Mouse (Mus musculus) intestine, postnatal 0 days (tissue): ENCODE measurements around the gene Msrb1. TPM values are rescaled to one million over a fixed set of nuclear protein-coding genes. Genes with fewer than 3 reads are reported as not detected.

Experiments
- ATAC-seq: fragments of 200-750 bp; cut with Nextera tagmentation; 2 replicates; pipeline ENCODE4 v1.8.0; 2017; ENCODE audit warnings: mild to moderate bottlenecking, moderate TSS enrichment, moderate library complexity
- H3K27ac ChIP-seq: fragments of 300-500 bp; sonication (generic); 2 replicates; pipeline ENCODE4 v1.5.1; 2014; ENCODE audit warnings: mild to moderate bottlenecking, low read depth, low read length, moderate library complexity
- H3K27me3 ChIP-seq: fragments of 300-500 bp; sonication (generic); replicated peaks from 2 replicates; pipeline ENCODE4 v1.6.1; 2014; ENCODE audit warnings: low read length, mixed read lengths; ENCODE audit not compliant: control insufficient read depth, insufficient read depth
- H3K36me3 ChIP-seq: fragments of 300-500 bp; sonication (generic); 2 replicates; pipeline ENCODE4 v1.6.1; 2014; ENCODE audit warnings: mild to moderate bottlenecking, moderate library complexity; ENCODE audit not compliant: control insufficient read depth, insufficient read depth
- H3K4me1 ChIP-seq: fragments of 300-500 bp; sonication (generic); replicated peaks from 2 replicates; pipeline ENCODE4 v1.6.1; 2014; ENCODE audit warnings: antibody characterized with exemption, low read length, mixed read lengths; ENCODE audit not compliant: control insufficient read depth, insufficient read depth
- H3K4me2 ChIP-seq: fragments of 300-500 bp; sonication (generic); replicated peaks from 2 replicates; pipeline ENCODE4 v1.6.1; 2014; ENCODE audit warnings: low read depth, mild to moderate bottlenecking, moderate library complexity
- H3K4me3 ChIP-seq: fragments of 300-500 bp; sonication (generic); 2 replicates; pipeline ENCODE4 v1.5.1; 2014; ENCODE audit warnings: low read depth, low read length
- H3K9ac ChIP-seq: fragments of 300-500 bp; sonication (generic); 2 replicates; pipeline ENCODE4 v1.6.1; 2014; ENCODE audit warnings: mild to moderate bottlenecking, low read depth, low read length
- H3K9me3 ChIP-seq: fragments of 300-500 bp; sonication (generic); 2 replicates; pipeline ENCODE4 v1.6.1; 2016; ENCODE audit warnings: mixed run types; ENCODE audit not compliant: control insufficient read depth
- CTCF ChIP-seq: sonication (generic); IDR thresholded peaks from 2 replicates; pipeline ENCODE4 v1.5.1; 2016; ENCODE audit warnings: low read depth, mild to moderate bottlenecking, control low read depth, antibody characterized with exemption, moderate library complexity
- WGBS: fragments of 180-500 bp; shearing (Covaris S2); extraction: QIAGEN DNeasy Blood & Tissue Kit; methylation state at CpG from one replicate; pipeline ENCODE4 v1.1.7; 2014; 5-methylcytosine and 5-hydroxymethylcytosine counted together
- polyA plus RNA-seq: library from polyadenylated mRNA; unstranded; fragments of >200 nt; fragmentation: Nextera tagmentation; extraction: Ambion mirVana; gene quantifications from 2 replicates; pipeline ENCODE4 v1.2.1, GENCODE M21; 2015

Gene Msrb1
- polyA plus RNA-seq, 1 experiment from 2014 or later: 47.4 TPM

DNA sequence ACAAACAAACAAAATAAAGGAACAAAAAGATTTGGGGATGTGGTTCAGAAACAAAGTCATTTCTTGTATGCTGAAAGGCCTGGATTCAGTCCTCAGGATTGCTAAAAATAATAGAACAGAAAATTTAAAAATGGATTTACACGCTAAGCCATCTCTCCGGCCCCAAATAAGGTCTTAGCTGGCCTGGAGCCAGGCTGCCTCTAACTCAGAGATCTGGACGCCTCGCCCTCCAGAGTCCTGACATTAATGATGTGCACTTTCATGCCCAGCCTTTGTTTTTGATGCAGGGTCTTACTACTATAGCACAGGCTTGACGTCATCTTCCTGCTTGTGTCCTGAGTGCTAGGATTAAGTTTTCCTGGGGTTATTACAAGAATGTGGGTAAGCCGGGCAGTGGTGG, 7.4 kb upstream of the Msrb1 start:
- Histone ChIP-seq H3K9me3 (no peaks in the 10 kb centered on the region), H3K4me1 (no peaks in the 10 kb centered on the region), H3K36me3 (no peaks in the 10 kb centered on the region), H3K27ac (no peak overlapping the region), H3K4me3 (no peak overlapping the region), H3K9ac (no peak overlapping the region), H3K4me2 (no peak overlapping the region), H3K27me3 (peaks cover 3% of the 10 kb centered on the region; the same call in 1 of the 2 replicates)
- 69% methylated on average over 6 of the region's 6 CpGs for WGBS
- TF ChIP-seq CTCF: no peak
- ATAC-seq: no peak

- Histone ChIP-seq H3K4me1 (no peaks in the 10 kb centered on the region), H3K4me2 (no peak overlapping the region), H3K36me3 (no peaks in the 10 kb centered on the region), H3K27me3 (peaks cover 3% of the 10 kb centered on the region; the same call in 1 of the 2 replicates), H3K4me3 (no peak overlapping the region), H3K9ac (no peak overlapping the region), H3K9me3 (no peaks in the 10 kb centered on the region), H3K27ac (no peak overlapping the region)
- 83% methylated on average over 14 of the region's 14 CpGs for WGBS
- TF ChIP-seq CTCF: no peak
- no peak for ATAC-seq
These were observed 5.7 kb upstream of the Msrb1 start for GRCm38 (mm10) chr17:24730787-24731186.

DNA sequence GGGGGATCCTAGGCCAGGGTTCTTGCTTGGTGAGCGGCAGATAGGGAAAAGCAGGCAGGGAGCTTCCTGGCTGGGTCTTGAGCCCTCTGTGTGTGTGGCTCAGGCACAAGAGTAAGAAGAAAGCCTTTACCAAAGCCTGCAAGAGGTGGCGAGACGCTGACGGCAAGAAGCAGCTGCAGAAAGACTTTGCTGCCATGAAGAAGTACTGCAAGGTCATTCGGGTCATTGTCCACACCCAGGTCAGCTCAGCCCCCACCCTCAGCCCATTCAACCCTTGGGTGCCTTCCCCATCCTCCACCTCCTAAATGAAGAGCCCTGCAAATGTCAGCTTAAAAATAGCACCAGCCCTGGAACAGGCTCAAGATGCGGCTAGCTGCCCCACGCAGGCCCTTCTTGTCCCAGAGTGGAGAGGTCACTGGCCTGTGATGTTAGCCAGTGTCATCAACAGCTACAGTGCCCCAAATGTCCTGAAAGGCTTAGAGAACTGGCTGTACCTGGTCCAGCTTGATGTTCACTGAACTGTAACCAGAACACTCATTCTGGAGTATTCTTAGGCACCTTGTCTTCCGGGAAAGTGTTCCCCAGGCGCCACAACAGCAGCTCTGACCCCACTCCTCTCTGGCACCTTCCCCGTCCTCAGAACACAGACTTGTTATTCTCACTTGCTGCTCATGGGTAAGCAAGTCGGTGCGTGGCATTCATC, 4.1 kb upstream of the Msrb1 start:
- no peak for ATAC-seq
- no peak overlapping the region for H3K9ac ChIP-seq
- H3K27me3 ChIP-seq: peaks cover 3% of the 10 kb centered on the region; the same call in 1 of the 2 replicates
- no peak overlapping the region for H3K27ac ChIP-seq
- H3K4me3 ChIP-seq: no peak overlapping the region
- H3K4me2 ChIP-seq: no peak overlapping the region
- no peaks in the 10 kb centered on the region for H3K9me3 ChIP-seq
- 84% methylated on average over 12 of the region's 12 CpGs for WGBS
- TF ChIP-seq CTCF: no peak
- 0 out of 2 replicates have a peak, but pooled peaks cover 1% of the 10 kb centered on the region for H3K4me1 ChIP-seq
- no peaks in the 10 kb centered on the region for H3K36me3 ChIP-seq

GRCm38 (mm10) chr17:24733434-24734050, 2.9 kb upstream of the Msrb1 start:
- no peak for TF ChIP-seq CTCF
- no peak overlapping the region for H3K9ac ChIP-seq
- H3K4me2 ChIP-seq: no peak overlapping the region
- 0 out of 2 replicates have a peak, but pooled peaks cover 7% of the 10 kb centered on the region for H3K4me1 ChIP-seq
- H3K9me3 ChIP-seq: no peaks in the 10 kb centered on the region
- no peak for ATAC-seq
- no peaks in the 10 kb centered on the region for H3K27me3 ChIP-seq
- H3K4me3 ChIP-seq: no peak overlapping the region
- H3K27ac ChIP-seq: no peak overlapping the region
- WGBS: 90% methylated on average over 21 of the region's 21 CpGs
- no peaks in the 10 kb centered on the region for H3K36me3 ChIP-seq

DNA sequence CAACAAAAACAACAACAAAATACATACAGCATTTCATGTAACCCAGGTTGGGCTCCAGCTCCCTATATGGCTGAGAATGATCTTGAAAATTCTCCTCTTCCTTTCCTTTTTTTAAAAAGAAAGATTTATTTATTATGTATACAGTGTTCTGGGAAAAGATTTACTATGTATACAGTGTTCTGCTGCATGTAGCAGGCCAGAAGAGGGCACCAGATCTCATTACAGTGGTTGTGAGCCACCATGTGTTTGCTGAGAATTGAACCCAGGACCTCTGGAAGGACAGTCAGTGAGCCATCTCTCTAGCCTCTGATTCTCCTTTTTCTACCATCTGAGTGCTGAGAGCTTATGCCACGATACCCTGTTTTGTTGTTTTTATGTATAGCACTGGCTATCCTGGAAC, 1.9 kb upstream of the Msrb1 start:
- WGBS: 88% methylated on average over 1 of the region's 1 CpGs
- Histone ChIP-seq H3K9ac (no peak overlapping the region), H3K36me3 (no peaks in the 10 kb centered on the region), H3K4me1 (0 out of 2 replicates have a peak, but pooled peaks cover 9% of the 10 kb centered on the region), H3K4me2 (no peak overlapping the region), H3K27ac (no peak overlapping the region), H3K9me3 (no peaks in the 10 kb centered on the region), H3K27me3 (no peaks in the 10 kb centered on the region), H3K4me3 (no peak overlapping the region)
- peak; percentile 40 for TF ChIP-seq CTCF
- ATAC-seq: no peak

GRCm38 (mm10) chr17:24735446-24735845, 996 bp upstream of the Msrb1 start:
- H3K9me3 ChIP-seq: no peaks in the 10 kb centered on the region
- no peak overlapping the region for H3K9ac ChIP-seq
- no peak for ATAC-seq
- peaks cover 7% of the 10 kb centered on the region; the same call in 1 of the 2 replicates for H3K36me3 ChIP-seq
- no peaks in the 10 kb centered on the region for H3K27me3 ChIP-seq
- no peak for TF ChIP-seq CTCF
- H3K27ac ChIP-seq: peak overlapping the region; percentile 52; the same call in 1 of the 2 replicates
- no peak overlapping the region for H3K4me3 ChIP-seq
- 94% methylated on average over 7 of the region's 7 CpGs for WGBS
- H3K4me1 ChIP-seq: 0 out of 2 replicates have a peak, but pooled peaks cover 9% of the 10 kb centered on the region
- peak overlapping the region; percentile 83; the same call in 1 of the 2 replicates for H3K4me2 ChIP-seq
